Mouse (Mus musculus): ENCODE data around the gene Ptpn4.

GRCm38 (mm10) chr1:119649627-119650026 is 187.8 kb downstream of the Ptpn4 start:
- TF ChIP-seq CTCF (IDR thresholded peaks at IDR 0.05; ENCODE audit: borderline replicate concordance, control insufficient read depth, extremely low read depth, insufficient read depth, low read length, poor library complexity) (no peak), POLR2A (IDR thresholded peaks at IDR 0.05; ENCODE audit: control insufficient read depth, extremely low read depth, insufficient read depth, low read length, poor library complexity) (no peak)

Measured in thymus, adult 2 months (tissue).